Mouse (Mus musculus) megakaryocyte, embryonic 14.5 days (primary cell): ENCODE results near the gene Ccl26.

Experiments
- FLI1 ChIP-seq: IDR thresholded peaks from 2 replicates; pipeline ENCODE4 v1.6.1; 2012; ENCODE audit warnings: low read length, inconsistent platforms, mixed read lengths
- GATA1 ChIP-seq: IDR thresholded peaks from 3 replicates; pipeline ENCODE4 v1.6.1; 2012; ENCODE audit warnings: mixed read lengths, low read length, inconsistent platforms, borderline replicate concordance

GRCm38 (mm10) chr5:135557671-135558070 is 5.7 kb downstream of the Ccl26 start:
- TF ChIP-seq GATA1, result no peak
- TF ChIP-seq FLI1, result no peak
